Mouse (Mus musculus): ENCODE measurements around the gene Tiam2. TPM values are rescaled to one million over a fixed set of nuclear protein-coding genes. Genes with fewer than 3 reads are reported as not detected.

Tiam2 gene
- total RNA-seq, 2 experiments from 2014 or later: 89.3 to 104 TPM

DNA sequence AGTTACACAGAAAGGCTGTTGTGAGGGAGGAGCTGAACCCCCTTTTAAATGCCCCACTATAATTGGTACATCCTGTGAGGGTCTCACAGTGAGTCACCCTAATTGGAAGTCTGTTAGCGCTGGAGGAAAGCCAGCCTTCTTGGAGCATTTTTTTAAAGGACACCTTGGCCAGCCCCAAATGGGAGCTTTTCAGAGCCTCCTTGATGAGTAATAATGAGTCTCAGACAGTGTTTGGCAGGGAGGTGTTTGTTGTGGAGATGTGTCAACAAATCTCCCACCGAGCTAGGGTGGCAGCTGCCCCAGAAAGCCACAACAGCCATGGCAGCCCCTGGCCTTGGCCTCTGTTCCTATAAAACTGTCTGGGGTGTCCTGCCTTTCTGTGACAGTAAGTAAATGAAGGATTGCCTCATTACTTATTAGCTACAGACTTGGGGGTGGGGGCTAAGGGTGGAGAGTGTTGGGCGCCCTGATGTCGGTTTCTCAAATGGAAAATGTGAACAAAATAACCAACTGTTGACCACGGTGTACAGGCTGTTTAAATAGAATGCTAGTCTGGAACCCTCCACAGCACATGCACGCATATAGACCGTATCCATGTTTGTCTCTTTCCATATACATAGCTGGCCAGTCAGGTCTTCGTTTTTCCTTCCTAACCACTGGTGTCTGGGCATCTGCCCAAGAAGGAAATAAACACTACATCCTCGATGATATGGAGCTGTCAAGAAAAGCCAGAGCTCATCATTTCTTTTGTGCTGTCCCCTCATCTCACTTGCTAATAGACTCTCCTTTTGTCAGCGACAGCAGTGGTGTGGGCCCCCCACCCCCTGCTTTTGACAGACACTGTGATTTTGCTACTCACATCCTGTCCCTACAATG, 116.4 kb downstream of the Tiam2 start:
- intact Hi-C loops (cut with DNase I): no loop called here
- peak; percentile 47 for DNase-seq

GRCm38 (mm10) chr17:3446191-3446950, 120.0 kb downstream of the Tiam2 start:
- DNase-seq: no peak
- intact Hi-C loops (cut with DNase I): loop anchor here (5.0 kb wide), 1 partner anchor 169 kb away; no protein-coding TSS in a partner anchor

- peak; percentile 61 for DNase-seq
- intact Hi-C loops (cut with DNase I): loop anchor here (5.0 kb wide), 1 partner anchor 171 kb away; no protein-coding TSS in a partner anchor
Measured at GRCm38 (mm10) chr17:3448725-3449124, 122.4 kb downstream of the Tiam2 start.

DNA sequence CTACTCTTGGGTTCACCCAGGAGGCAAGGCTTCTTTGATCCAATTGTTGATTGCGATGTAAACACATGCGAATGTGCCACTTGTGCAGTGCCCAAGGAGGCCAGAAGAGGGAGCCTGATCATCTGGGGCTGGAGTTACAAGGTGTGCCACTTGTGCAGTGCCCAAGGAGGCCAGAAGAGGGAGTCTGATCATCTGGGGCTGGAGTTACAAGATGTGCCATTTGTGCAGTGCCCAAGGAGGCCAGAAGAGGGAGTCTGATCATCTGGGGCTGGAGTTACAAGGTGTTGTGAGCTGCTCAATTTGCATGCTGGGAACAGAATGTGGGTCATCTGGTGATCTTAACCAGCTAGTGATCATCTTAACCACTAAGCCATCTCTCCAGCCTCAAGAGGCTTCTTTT, 124.7 kb downstream of the Tiam2 start:
- DNase-seq: peak; percentile 63
- intact Hi-C loops (cut with DNase I): loop anchor here (5.0 kb wide), 1 partner anchor 56 kb away; no protein-coding TSS in a partner anchor

GRCm38 (mm10) chr17:3452571-3453311, 126.4 kb downstream of the Tiam2 start:
- no peak for DNase-seq
- intact Hi-C loops (cut with DNase I): loop anchor here (5.0 kb wide), 1 partner anchor 55 kb away; no protein-coding TSS in a partner anchor

DNA sequence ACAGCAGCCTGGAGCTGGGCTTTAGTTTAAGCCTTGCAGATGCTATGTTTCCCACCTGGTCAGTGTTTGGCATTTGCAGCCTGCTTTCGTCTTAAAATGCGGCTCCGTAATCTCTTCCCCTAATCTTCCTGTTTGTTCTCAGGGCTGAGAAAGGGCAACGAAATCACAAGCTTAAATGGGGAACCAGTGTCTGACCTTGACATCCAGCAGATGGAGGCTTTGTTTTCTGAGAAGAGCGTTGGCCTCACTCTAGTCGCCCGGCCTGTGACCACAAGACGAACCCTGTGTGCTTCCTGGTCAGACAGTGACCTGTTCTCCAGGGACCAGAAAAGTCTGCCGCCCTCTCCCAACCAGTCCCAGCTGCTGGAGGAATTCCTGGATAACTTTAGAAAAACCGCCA, 127.6 kb downstream of the Tiam2 start:
- no peak for DNase-seq
- intact Hi-C loops (cut with DNase I): loop anchor here (5.0 kb wide), 1 partner anchor 53 kb away; no protein-coding TSS in a partner anchor

DNA sequence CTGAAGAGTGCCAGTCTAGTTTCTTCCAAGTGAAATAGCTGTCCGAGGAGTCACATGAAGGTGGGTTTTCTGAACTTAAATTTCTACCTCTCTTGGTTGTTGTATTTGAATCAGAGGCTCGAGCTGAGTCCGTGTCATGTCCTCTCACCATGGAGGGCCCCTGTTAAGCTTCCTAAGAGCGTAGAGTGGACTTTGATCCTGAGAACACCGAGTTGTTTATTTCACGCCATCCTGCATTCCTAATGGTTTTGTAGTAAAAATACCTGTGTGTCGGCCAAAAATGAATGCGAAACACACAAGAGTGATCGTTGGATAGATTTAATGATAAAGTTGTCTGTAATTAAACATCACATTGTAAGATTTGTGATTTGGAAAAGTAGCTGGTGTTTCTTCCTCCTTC, 128.5 kb downstream of the Tiam2 start:
- DNase-seq: no peak
- intact Hi-C loops (cut with DNase I): loop anchor here (5.0 kb wide), 1 partner anchor 52 kb away; no protein-coding TSS in a partner anchor

DNA sequence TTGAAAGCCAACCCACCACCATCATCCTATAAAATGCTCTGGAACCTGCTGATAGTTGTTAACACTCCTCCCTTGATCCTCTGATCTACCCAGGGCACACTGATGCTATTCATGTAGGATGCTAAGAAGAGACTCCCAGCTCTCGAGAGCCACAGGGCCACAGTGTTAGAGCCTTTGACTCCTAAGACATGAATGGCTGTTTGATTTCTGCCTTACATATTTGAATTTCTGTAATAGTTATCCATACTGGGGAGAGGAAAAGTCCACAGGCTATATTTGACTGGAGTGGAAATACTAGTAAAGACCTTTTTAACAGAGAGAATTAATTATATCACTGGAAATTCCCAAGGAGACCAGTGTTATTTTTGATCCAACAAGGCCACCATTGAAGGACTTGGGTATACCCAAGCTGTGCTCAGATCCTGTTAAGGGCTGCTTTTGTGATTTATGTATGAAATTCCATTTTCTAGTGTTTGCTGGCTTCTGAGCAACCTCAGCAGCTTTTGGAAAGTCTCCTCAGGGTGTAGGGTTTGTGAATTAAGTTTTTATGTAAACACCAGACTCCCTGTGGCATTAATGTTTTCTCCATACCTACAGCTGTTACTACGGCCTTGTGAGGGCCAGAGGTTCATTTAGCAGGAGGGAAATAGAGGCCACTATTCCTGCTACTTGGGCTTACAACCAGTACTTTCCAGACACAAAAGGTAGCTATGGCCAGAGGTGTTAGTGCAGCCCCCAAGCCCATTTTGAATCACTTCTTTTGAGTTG, 131.7 kb downstream of the Tiam2 start:
- intact Hi-C loops (cut with DNase I): no loop called here
- no peak for DNase-seq

- intact Hi-C loops (cut with DNase I): no loop called here
- no peak for DNase-seq
Measured at GRCm38 (mm10) chr17:3465861-3466260, 139.5 kb downstream of the Tiam2 start.

GRCm38 (mm10) chr17:3466681-3467080, 140.3 kb downstream of the Tiam2 start:
- DNase-seq: no peak
- intact Hi-C loops (cut with DNase I): no loop called here

DNA sequence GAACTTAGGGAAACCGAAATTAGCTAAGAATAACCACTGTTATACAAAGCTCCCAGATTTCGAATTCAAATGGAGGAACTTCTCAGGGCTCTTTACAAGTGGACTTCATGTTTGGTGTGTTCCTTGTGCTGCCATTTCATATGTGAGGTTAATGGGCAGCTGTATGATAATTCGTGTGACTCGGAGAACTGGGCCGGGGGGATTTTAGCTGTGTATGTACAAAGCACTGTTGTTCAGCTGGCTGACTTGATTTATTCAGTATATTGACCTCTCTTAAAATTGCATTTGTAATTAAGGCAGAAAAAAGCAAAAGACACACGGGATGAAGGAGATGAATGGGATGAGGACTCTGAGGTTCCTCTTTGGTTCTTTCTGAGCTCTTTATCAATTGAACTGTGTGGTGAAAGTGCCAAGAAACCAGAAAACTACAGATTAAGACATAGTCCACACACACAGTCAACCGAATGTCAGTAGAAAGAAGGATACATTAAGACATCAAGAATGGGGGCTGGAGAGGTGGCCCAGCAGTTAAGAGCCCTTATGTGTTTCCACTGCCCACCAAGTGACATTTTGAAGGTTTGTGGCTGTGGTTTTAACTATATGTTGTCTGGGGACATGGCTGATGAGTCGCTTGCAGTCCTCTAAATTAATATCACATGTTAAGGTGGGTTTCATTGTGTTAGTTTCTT, 141.4 kb downstream of the Tiam2 start:
- intact Hi-C loops (cut with DNase I): no loop called here

GRCm38 (mm10) chr17:3472018-3472417, 145.6 kb downstream of the Tiam2 start:
- DNase-seq: no peak
- intact Hi-C loops (cut with DNase I): no loop called here

More for the DNA sequence above, 141.4 kb downstream of the Tiam2 start:
- no peak for DNase-seq

GRCm38 (mm10) chr17:3476546-3476945, 150.2 kb downstream of the Tiam2 start:
- intact Hi-C loops (cut with DNase I): no loop called here
- no peak for DNase-seq

DNA sequence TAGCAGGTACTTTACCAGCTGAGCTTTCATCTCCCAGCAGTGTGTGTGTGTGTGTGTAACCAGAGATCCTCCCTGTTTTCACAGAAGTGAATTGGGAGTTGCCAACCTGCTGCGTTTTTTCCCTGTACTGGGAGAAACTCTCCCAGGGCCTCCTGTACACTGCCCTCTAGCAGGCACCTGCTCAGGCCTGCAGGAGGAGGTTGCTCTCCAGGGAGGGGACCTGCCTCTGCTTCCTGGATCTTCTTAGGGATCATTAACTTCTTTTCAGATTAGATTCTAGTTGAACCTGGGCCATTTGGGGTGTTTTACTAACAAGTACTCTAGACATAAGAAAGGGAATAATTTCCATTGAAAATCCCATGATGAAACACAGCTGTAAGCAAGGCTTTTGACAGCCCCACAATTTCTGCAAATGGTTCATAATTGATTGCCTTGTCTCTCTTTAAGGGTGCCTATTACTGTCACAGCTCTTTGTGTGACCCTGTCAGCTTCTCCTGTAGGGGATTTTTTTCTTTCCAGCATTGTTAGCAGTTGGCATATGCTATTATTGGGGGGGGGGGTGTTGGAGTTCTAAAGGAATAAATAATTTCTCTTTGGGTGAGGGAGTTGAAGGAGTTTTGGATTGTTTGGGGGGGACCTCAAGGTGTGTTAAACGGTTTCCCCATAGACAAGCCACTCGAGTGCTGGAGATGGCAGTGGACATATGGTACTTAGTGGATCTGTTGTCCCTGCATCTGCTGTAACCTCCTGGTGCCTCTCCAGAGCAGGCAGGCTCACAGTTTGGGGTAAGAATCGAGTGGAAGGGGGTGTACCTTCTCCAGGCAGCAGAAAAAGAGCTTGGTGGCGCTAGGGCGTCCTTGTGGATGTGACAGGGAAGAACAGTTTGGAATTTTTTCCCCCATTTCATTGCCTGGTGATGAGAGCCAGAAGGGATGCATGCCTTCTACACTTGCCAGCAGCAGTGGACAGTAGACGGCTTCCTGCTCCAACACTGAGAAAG, 155.5 kb downstream of the Tiam2 start:
- peak; percentile 40 for DNase-seq

DNA sequence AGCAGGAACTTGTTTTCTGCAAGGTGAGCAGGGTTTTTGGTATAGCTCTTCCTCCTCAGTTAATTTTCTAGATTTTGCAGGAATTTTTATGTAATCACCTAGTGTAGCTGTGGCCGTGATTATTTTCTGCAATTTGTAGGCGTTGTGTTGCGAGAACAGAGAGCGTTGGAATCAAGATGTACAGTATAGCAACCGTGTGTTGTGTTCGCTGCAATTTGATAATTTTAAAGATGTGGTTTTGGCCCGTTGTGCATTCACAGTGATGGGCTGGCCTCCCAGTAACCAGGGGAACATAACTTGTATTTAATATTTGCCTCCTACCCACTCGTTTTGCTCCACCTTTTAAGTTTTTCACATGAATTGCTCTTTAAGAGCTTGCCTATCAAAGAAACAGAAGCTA, 156.7 kb downstream of the Tiam2 start:
- intact Hi-C loops (cut with DNase I): no loop called here
- no peak for DNase-seq

More for the DNA sequence above, 155.5 kb downstream of the Tiam2 start:
- intact Hi-C loops (cut with DNase I): no loop called here

DNA sequence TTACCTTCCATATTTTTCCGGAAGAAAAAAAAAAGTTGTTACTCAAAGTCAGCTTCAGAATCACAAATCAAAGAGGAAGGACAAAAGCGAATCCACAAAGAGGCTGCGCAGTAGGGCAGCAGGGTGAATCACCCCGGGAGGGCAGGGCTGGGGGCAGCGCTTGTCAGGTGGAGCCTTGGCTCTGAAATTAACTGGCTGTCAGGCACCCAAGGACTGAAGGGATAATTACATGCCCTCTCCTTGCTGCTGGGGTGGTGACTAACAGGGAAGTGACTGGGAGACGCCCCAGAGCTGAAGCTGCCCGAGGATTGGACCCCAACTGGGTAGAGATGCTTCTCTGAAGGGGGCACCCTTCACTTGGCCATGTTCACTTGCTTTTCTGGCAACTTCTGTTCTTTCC, 159.5 kb downstream of the Tiam2 start:
- intact Hi-C loops (cut with DNase I): no loop called here
- DNase-seq: no peak

DNA sequence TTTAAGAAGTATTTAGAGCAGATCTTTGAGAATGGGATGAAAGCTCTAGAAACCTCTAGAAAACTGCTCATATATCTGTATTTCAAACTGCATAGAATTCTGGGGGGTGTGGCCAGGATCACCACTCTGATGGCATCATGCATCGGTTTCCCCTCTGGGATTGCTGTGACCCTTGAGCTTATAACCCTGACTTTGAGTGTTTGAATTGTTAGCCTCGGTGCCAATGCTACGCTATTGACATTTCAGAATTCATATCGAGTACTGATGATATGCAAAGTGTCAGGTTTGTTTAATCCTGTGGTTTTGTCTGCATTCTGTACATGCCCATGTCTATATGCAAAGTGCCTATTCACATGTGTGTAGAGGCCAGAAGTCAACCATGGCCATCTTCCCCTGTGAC, 160.8 kb downstream of the Tiam2 start:
- DNase-seq: no peak
- intact Hi-C loops (cut with DNase I): no loop called here
